Mouse (Mus musculus): ENCODE results near the gene Fbxl19. TPM values are rescaled to one million over a fixed set of nuclear protein-coding genes. Genes with fewer than 3 reads are reported as not detected.

Fbxl19 gene
- under 1 TPM; 0.36 to 0.83 TPM for polyA plus RNA-seq (2017; shearing (Covaris generic))

DNA sequence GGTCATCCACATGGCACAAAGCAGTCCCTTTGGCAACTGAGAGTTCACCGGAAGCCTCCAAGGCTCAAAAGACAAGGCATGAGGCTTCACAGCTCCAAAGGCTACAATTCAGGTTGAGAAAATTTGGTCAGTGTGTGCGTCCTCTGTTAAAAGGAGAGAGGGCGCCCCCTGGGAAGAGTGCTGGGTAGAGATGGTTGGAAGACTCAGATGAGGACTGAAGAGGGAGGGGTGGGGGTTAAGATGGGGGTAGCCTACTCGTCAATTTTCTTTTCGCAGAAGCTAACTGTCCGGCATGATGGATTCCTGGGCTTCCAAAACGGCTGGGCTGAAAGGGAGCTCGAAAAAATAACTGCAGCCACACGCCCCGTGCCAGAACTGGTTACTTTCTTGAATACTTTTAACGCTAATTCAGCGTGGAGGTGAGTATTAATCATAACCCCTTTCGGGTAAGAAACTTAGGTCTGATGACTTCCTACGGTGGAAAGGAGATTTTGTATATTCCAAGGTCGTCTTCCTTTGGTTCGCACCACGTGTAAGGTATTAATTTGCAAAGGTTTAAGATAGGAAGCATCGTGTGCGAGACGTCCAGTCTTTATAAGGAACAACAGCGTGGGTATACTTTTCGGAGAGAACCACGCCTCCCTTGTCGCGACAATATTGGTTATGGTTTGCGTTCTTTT lies at the start of gene Fbxl19:
TSS of gene Fbxl19 (plus strand) at position 178 of the 680 bp plus-strand sequence.
- no peak for ATAC-seq

DNA sequence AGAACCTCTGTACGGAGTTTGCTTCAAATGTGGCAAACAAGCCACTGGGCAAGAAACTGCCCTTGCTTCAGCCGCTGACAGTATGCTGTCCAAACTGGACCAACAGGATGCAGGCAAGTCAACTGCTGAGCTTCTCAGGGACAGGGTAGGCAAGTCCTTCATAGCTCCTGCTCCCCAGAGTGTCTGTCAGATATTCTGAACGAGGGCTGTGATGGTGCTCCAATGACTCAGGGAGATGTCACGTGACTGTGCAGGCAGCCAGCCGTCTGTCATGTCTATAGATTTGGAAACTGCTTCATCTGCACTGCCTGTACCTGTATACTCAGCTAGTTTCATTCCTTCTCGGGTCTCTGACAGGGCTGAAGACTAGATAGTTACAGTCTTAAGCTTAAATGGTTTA lies 45.4 kb upstream of the Fbxl19 start:
- no peak for ATAC-seq

DNA sequence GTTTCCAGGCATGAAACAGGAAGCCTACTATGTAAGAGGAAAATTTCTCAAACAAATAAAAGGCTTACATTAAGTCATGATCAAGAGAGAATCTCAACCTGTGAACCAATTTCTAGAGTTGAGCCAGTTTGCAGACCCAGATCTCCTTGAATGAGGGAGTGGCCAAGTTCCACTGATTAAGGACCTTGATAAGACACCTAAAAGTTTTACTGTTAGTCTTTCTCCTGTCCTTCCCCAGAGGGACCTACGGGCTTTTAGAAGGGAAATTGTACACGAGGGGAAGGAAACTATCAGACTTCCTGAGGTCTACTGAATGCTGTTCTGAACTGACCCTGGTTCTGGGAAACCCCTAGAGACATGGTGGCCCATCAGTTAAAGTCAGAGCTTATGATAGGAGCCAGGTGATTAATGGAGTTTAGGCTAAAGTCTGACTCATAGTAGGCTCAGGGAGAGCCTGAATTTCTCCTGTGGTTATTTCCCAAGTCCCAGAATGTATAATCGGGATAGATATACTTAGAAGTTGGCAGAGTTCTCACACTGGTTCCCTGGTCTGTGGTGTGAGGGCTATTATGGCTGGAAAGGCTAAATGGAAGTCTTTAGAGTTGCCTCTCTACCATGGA lies 43.5 kb upstream of the Fbxl19 start:
- ATAC-seq: no peak

DNA sequence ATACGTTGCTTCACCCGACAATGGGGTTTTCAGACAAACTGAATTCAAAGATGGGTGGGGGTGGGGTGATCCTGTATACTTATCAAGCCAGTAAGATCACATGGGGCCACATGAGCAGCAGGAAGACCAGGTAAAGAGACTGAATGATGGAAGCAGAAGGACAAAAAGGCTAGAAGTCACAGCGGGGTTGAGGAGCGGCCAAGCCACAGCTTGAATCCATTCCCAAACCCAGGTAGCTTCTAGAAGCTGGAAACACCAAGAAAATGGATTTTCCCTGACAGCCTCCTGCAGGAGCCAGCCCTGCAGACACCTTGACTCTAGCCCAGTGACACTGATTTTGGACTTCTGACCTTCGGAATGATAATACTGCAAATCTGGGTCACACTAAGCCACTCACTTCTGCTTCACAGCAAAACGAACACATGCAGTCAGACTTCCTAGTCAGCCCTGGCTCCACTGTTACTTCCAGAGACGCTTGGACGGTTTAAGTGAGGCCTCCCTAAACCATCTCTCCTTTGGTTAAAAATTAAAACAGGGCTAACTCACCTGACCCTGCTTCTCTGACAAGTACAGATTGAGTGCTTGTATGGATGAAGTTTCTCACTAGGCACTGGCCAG lies 40.7 kb upstream of the Fbxl19 start:
- no peak for ATAC-seq

DNA sequence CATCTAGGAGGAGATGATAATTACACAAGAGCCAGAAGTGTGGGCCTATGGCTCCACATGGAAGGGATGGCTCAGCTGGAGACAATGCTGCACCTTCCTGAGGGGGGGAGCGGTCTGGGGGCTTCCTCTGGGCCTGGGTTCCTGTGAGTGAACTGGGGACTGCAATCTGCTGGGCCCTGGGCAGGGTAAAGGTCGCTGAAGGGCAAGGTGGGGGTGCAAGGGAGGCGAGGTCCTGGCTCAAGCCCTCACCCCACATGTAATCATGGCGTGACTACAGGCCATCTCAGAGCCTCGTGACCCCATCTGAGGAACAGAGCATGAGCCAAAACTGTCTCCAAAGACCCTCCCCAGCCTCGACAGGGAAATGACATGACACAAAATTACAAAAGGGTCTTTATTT lies 39.7 kb upstream of the Fbxl19 start:
- ATAC-seq: no peak

DNA sequence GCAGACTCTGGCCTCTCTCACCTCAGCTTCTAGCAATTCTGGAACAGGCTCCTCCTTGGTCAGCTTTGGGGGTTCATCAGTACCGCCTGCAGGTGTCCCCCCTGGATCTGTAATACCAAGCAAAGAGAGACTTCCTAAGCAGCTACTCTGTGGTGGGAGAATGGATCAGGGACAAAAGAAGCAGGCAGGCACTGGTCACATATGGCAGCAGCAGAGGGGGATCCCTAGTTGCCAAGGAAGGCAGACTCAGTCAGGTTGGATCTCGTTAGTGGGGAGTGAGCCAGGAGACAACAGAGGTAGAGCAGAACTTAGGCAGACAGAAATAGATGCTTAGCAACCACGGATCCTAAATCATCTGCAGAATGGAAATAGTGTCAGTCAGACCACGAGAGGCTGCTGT lies 38.6 kb upstream of the Fbxl19 start:
- no peak for ATAC-seq

DNA sequence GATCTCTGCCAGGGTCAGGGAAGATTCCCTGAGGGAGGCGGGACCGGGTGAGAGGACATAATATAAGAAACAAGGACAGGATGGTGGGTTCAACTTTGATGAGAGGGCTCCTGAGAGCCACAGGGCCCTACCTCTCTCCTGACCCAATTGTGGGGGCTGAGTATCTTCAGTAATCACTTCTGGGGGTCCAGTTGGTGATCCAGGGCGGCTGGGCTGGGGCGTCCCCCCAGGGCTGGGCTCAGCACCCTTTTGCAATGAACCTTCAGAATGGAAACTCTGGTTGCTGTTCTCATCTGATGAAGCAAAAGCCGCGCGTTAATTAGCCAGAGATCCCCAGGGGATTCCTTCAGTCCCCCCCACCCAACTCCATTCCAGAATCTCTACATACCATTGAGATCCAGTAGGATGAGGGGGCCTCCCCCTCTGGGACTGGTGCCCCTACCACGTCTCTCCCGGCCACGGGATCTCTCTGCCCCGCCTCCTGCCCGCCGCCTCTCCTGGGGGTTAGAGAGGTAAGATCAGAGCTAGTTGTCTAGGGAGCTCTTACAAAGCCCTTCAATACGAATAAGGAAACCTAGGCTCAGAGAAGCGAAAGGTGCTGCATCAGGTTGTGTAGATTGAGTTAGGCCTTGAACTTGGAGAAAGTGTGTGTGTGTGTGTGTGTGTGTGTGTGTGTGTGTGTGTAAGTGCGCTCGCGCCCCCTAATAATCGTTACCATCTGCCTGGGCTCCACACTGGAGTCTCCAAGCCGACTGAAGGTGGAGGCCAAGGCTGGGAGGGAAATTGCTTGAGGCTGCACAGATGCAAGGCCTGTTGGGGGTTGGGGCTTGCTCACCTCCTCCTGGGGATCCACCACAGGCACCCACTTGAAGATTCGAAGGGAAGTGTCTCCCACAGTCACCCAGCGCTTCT lies 37.0 kb upstream of the Fbxl19 start:
- no peak for ATAC-seq

DNA sequence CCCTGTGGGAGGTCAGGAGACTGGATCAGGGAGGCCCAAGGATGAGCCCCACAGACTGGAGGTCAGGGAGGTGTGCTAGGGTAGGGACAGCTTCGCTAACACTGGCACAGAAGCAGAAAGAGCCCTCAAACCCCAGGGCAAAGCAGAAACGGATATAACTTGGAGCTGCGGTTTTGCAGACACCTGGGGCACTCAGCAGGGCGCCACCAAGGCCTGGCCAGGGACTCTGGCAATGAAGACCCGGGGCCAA lies 36.5 kb upstream of the Fbxl19 start:
- ATAC-seq: peak; percentile 53

DNA sequence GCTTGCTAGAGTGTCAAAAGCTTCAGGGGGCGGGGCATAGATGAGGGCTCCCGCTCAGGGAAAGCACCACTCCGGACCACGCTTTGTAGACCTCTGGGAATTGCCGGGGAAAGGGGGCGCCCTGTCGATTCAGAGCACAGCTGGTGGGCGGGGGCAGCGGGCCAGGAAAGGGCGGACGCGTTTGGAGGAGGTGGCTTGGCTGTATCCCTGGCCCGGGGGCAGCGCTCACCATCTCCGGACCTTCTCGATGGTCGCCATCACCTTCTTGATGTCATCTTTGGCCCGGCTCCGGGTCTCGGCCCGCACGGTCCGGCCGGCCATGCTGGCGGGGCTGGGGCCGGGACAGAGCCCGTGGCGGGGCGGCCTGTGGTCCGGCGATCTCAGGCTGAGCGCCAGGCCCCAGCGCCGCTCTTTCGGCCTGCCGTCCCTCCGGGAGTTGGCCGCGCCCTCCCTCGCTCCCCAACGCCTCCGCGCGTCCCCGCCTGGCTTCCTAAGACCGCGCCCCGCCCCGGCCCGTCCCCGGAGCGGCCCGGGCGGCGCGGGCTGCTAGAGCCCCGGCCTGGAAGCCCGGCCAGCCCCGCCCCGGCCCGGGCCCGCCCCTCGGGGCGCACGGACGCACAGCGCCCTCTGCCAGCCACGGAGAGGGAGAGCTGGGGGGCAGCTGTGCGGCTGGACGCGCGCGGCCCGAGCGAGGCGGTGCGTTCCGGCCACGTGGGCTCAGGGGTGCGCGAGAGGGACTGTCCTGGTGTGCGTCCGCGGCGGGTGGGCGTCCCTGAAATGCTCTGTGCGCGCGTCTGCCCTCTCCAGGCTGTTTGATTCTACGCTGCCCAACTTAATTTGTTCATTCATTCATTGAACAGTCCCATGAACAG lies 35.9 kb upstream of the Fbxl19 start, which contains the start of gene Bcl7c:
TSS of gene Bcl7c (minus strand) at position 727 of the 872 bp plus-strand sequence.
- peak; percentile 58 for ATAC-seq

DNA sequence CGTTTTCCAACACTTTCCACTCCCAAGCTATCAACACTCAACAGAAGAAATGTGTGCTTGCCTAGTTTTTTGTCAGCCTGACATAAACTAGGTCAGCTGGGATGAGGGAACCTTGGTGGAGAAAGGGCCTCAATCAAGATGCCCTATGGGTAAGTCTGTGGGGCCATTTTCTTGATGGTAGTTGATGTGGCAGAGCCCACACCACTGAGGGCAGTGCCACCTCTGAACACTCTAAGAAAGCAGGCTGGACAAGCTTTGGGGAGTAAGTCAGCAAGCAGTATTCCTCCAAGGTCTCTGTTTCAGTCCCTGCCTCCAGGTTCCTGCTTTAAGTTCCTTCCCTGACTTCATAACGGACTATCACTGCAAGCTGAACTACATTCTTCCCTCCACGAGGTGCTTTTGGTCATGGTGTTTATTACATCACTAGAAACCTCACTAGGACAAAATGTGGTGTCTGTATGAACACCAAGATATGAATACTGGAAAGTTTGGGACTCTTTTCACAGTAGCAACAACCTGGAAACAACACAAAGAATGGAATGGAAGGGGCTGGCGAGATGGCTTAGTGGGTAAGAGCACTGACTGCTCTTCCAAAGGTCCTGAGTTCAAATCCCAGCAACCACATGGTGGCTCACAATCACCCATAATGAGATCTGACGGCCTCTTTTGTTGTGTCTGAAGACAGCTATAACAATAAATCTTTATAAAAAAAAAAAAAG lies 34.9 kb upstream of the Fbxl19 start:
- ATAC-seq: no peak

DNA sequence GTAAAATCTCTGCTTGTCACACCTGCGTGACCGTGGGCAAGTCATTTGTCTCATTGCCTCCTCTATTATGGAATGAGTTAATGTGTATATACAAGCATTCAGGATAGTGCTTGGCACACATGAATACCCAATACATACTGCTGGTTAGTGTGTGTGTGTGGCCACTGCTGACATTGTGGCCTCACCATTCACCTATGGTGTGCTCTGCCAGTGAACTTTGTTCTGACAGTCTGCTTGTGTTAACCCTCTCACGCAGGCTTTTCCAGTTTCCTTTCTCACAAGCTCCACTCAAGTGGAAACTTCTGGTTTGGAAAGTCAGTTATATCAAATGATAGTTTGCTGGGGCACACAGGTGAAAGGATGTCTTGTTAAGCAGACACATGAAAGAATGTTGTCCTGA lies 33.3 kb upstream of the Fbxl19 start:
- ATAC-seq: no peak

DNA sequence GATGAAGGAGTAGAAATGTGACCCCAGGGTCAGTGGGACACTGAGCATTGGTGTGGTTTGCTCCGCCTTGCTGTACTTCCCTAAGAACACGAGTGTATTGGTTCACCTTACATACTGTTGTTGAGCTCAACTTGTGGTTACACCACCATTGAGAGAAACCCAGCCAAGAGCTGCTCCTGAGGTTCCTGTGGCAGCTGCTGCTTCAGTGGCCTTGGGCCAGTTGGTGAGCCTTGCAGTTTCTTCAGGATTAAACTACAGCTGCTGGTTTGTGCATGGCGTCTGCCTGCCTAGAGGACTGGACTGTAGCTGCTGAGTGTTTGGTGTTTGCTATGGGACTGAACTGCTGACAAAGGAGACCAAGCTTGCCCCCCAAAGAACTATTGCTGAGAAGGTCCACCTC lies 32.9 kb upstream of the Fbxl19 start:
- no peak for ATAC-seq

DNA sequence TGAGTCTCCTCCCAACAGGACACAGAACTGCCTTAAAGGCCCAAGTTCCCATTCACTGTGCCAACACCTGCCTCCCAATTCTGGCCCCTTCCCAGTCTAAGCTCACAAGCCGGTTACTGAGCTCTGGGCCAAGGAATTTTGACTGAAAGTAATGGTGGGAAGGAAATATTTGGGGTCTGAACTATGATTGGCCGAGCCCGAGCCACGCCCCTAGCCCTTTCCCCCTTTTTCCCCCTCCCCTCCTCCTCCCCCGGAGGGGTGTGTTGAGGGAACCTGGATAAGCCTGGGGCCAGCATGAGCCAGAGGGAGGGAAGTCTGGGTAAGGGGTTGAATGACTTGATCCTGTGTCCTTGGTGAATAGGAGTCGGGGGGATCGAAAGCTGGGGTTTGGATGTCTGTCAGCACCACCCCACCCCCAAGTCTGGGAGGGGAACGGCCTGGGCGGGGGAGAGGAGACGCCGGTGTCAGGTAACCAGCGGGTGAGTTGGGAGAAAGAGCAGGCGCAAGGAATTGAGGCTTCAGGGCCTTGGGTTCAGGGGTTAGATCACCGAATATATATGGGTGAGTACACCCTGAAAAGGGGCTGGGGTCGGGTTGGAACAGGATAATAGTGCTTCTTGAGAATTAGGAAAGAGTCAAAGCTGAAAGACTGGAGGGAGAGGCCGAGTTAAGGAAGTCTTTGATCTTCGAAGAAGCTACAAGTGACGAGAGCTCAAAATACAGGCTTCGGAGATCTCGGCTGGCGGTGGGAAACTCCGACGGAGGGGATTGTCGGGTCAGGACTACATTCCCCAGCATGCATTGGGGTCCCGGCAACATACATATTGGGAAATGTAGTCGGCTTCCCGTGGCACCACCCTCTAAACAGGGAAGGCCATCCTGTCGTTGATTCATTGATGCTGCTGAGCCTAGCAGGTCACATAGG lies 31.6 kb upstream of the Fbxl19 start, which contains the start of gene Ctf1:
TSS of gene Ctf1 (plus strand) at position 276 of the 925 bp plus-strand sequence.
- ATAC-seq: no peak

DNA sequence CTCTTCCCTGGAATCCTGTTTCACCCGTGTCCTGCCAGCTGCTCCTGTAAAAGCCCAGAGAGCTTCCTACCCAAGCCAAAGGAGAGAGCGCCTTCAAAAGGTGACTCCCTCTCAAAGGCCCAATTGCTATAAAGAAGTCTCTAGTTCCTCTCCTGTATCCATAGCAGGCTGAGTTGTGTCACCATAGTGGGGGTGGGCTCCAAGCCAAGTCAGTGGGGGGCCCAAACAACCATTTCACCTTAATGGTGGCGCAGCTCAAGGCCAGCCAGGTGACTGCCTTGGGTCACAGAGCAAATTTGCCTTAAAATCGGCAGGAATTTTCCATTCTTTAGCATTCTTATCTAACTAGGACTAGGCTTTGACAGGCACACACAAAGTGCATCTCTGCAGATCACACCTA lies 29.5 kb upstream of the Fbxl19 start:
- ATAC-seq: no peak

DNA sequence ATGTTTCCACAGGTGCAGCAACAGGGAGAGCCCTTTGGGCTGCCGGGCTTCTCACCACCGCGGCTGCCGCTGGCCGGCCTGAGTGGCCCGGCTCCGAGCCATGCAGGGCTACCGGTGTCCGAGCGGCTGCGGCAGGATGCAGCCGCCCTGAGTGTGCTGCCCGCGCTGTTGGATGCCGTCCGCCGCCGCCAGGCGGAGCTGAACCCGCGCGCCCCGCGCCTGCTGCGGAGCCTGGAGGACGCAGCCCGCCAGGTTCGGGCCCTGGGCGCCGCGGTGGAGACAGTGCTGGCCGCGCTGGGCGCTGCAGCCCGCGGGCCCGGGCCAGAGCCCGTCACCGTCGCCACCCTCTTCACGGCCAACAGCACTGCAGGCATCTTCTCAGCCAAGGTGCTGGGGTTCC lies 27.4 kb upstream of the Fbxl19 start:
- peak; percentile 32 for ATAC-seq

DNA sequence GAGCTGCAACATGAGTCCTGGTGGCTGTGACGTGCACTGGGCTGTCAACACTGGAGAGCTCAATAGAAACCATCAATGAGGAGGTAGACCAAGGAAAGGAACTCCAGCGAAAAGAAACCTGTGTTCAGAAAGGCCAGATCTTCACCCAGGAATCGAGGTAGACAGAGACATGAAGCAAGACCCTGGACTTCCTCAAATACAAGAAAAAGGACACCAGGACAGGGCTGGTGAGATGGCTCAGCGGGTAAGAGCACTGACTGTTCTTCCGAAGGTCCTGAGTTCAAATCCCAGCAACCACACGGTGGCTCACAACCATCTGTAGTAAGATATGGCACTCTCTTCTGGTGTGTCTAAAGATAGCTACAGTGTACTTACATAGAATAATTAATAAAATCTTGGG lies 26.0 kb upstream of the Fbxl19 start:
- no peak for ATAC-seq

DNA sequence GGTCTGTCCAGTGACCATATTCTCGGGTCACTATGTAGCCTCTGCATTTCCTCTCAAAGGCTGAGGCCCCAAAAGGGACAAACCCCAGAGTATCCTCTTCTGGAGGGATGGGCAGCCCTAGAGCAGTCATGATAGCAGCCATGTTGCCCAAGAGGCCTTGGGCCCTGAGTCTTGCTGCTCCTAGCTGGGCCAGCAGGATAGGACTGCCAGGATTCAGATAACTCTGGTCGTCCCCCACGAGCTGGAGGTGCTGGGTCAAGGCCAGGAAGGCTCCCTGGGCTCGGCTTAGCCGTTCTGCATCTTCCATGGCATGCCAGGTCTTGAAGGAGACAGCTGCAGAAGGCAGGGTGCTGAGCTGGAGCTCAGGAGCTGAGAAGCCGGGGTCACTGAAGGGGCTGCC lies 25.1 kb upstream of the Fbxl19 start:
- ATAC-seq: no peak

DNA sequence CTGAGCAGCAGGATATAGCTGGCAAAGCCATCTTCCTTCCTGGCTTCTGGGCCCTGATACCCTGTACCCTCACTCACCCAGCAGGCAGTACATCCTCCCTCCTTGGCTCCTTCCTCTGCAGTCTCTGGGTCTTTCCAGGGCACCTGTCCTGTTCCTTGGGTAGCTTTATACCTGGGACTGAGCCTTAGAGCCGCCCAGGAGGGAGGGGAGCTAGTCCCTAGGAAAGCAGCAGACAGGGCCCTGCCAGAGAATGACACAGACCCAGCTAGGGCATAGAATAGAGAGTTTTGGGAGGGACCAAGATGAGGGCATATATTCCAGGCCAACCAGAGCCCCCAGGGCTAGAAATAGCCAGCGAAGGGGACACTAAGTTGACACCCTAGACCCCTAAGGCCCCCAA lies 18.9 kb upstream of the Fbxl19 start:
- ATAC-seq: no peak

DNA sequence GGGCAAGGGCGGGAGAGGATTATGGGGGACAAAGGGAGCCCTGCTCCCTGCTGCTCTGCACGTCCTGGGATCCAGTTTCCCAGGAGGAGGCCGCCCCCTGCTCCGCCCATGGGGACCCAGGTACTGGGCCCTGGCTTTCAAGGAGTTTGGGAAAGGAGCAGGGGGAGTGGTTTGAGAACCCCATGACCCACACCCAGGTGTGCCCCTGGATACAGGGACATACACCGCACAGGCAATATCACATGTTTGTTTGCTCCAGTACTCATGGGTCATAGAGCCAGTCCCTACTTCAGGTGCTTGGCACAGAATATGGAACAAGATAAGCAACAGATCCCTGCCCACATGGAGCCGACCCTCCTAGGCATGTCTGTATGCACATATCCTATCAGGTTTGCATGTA lies 18.4 kb upstream of the Fbxl19 start:
- no peak for ATAC-seq

DNA sequence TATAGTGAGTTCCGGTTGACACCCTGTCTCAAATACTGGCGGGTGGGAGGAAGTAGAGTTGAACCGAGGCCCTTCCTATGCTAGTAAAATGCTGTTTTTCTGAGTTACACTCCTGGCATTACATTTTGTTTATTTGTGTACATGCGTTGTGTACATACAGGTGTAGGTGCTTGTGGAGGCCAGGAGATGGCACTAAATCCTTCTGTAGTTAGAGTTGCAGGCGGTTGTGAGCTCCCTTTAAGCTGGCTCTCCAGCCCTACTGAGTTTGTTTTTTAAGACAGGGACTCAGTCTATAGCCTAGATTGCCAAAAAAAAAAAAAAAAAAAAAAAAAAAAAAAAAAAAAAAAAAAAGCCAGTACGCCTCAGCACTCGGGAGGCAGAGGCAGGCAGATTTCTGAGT lies 16.4 kb upstream of the Fbxl19 start:
- no peak for ATAC-seq

Data from activated CD4-positive, CD25-positive, alpha-beta regulatory T cell, adult 4 months (primary cell).